Mouse (Mus musculus): ENCODE results near the gene Specc1. TPM values are rescaled to one million over a fixed set of nuclear protein-coding genes. Genes with fewer than 3 reads are reported as not detected.

Specc1 gene
- polyA plus RNA-seq, 1 experiment = 10.2 TPM

- Histone ChIP-seq H3K27me3 (ENCODE audit: control insufficient read depth, insufficient read depth, low read length) (no peaks in the 10 kb centered on the region), H3K4me3 (ENCODE audit: low read depth, low read length) (no peak overlapping the region), H3K27ac (ENCODE audit: insufficient read depth, low read depth, low read length) (no peak overlapping the region), H3K4me1 (ENCODE audit: control insufficient read depth, insufficient read depth, insufficient read length, low read length) (peaks cover 1% of the 10 kb centered on the region), H3K36me3 (ENCODE audit: control insufficient read depth, insufficient read depth, low read length) (no peaks in the 10 kb centered on the region)
- WGBS = 77% methylated on average over 8 of the region's 8 CpGs
- TF ChIP-seq POLR2A (IDR thresholded peaks at IDR 0.05; ENCODE audit: low read depth, low read length) = no peak
- TF ChIP-seq CTCF (IDR thresholded peaks at IDR 0.05; ENCODE audit: extremely low read depth, insufficient read length, insufficient replicate concordance, low read depth, low read length) = no peak
These were observed 122.7 kb downstream of the Specc1 start for GRCm38 (mm10) chr11:62079100-62079857.

DNA sequence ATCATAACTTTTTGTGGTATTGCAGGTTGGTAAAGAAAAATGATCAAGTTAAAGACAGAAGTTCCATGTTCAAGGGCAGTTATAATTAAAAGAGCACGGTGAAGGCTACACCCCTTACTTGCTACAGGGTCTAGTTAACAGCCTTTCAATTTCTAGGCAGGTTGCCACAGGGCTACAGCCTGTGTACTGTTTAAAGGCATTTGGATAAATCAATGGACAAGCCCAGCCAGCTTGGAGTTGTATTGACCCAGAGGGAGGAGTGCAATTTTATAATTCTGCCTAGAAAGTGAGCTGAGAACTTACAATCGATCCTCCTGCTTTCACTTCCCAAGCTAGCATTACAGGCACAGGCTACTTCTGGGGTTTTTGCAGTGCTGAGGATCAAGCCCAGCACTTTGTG lies 123.9 kb downstream of the Specc1 start:
- TF ChIP-seq POLR2A (IDR thresholded peaks at IDR 0.05; ENCODE audit: low read depth, low read length) (no peak), CTCF (IDR thresholded peaks at IDR 0.05; ENCODE audit: extremely low read depth, insufficient read length, insufficient replicate concordance, low read depth, low read length) (no peak)

GRCm38 (mm10) chr11:62086648-62087047 lies 130.1 kb downstream of the Specc1 start:
- no peaks in the 10 kb centered on the region for H3K36me3 ChIP-seq (ENCODE audit: control insufficient read depth, insufficient read depth, low read length)
- 88% methylated on average over 2 of the region's 2 CpGs for WGBS
- H3K4me3 ChIP-seq (ENCODE audit: low read depth, low read length) = no peak overlapping the region
- TF ChIP-seq POLR2A (IDR thresholded peaks at IDR 0.05; ENCODE audit: low read depth, low read length) (no peak), CTCF (IDR thresholded peaks at IDR 0.05; ENCODE audit: extremely low read depth, insufficient read length, insufficient replicate concordance, low read depth, low read length) (no peak)
- H3K27ac ChIP-seq (ENCODE audit: insufficient read depth, low read depth, low read length) = no peak overlapping the region
- no peaks in the 10 kb centered on the region for H3K4me1 ChIP-seq (ENCODE audit: control insufficient read depth, insufficient read depth, insufficient read length, low read length)
- H3K27me3 ChIP-seq (ENCODE audit: control insufficient read depth, insufficient read depth, low read length) = no peaks in the 10 kb centered on the region

More for the DNA sequence above, 123.9 kb downstream of the Specc1 start:
- no peak overlapping the region for H3K27ac ChIP-seq (ENCODE audit: insufficient read depth, low read depth, low read length)
- H3K4me3 ChIP-seq (ENCODE audit: low read depth, low read length) = no peak overlapping the region
- no peaks in the 10 kb centered on the region for H3K36me3 ChIP-seq (ENCODE audit: control insufficient read depth, insufficient read depth, low read length)
- peaks cover 1% of the 10 kb centered on the region for H3K4me1 ChIP-seq (ENCODE audit: control insufficient read depth, insufficient read depth, insufficient read length, low read length)
- WGBS = 24% methylated on average over 2 of the region's 2 CpGs
- no peaks in the 10 kb centered on the region for H3K27me3 ChIP-seq (ENCODE audit: control insufficient read depth, insufficient read depth, low read length)

GRCm38 (mm10) chr11:62087051-62087450 lies 130.5 kb downstream of the Specc1 start:
- Histone ChIP-seq H3K4me1 (ENCODE audit: control insufficient read depth, insufficient read depth, insufficient read length, low read length) (no peaks in the 10 kb centered on the region), H3K27me3 (ENCODE audit: control insufficient read depth, insufficient read depth, low read length) (no peaks in the 10 kb centered on the region), H3K27ac (ENCODE audit: insufficient read depth, low read depth, low read length) (no peak overlapping the region), H3K36me3 (ENCODE audit: control insufficient read depth, insufficient read depth, low read length) (no peaks in the 10 kb centered on the region), H3K4me3 (ENCODE audit: low read depth, low read length) (no peak overlapping the region)
- TF ChIP-seq POLR2A (IDR thresholded peaks at IDR 0.05; ENCODE audit: low read depth, low read length) = no peak
- TF ChIP-seq CTCF (IDR thresholded peaks at IDR 0.05; ENCODE audit: extremely low read depth, insufficient read length, insufficient replicate concordance, low read depth, low read length) = no peak
- WGBS = 77% methylated on average over 1 of the region's 1 CpGs

- Histone ChIP-seq H3K27me3 (ENCODE audit: control insufficient read depth, insufficient read depth, low read length) (no peaks in the 10 kb centered on the region), H3K4me3 (ENCODE audit: low read depth, low read length) (no peak overlapping the region), H3K4me1 (ENCODE audit: control insufficient read depth, insufficient read depth, insufficient read length, low read length) (no peaks in the 10 kb centered on the region), H3K36me3 (ENCODE audit: control insufficient read depth, insufficient read depth, low read length) (no peaks in the 10 kb centered on the region), H3K27ac (ENCODE audit: insufficient read depth, low read depth, low read length) (no peak overlapping the region)
- TF ChIP-seq CTCF (IDR thresholded peaks at IDR 0.05; ENCODE audit: extremely low read depth, insufficient read length, insufficient replicate concordance, low read depth, low read length) = no peak
- no peak for TF ChIP-seq POLR2A (IDR thresholded peaks at IDR 0.05; ENCODE audit: low read depth, low read length)
- 96% methylated on average over 3 of the region's 3 CpGs for WGBS
These were observed 132.1 kb downstream of the Specc1 start for GRCm38 (mm10) chr11:62088651-62089050.

GRCm38 (mm10) chr11:62090321-62090720 lies 133.8 kb downstream of the Specc1 start:
- Histone ChIP-seq H3K4me3 (ENCODE audit: low read depth, low read length) (no peak overlapping the region), H3K4me1 (ENCODE audit: control insufficient read depth, insufficient read depth, insufficient read length, low read length) (no peaks in the 10 kb centered on the region), H3K27ac (ENCODE audit: insufficient read depth, low read depth, low read length) (no peak overlapping the region), H3K27me3 (ENCODE audit: control insufficient read depth, insufficient read depth, low read length) (no peaks in the 10 kb centered on the region), H3K36me3 (ENCODE audit: control insufficient read depth, insufficient read depth, low read length) (no peaks in the 10 kb centered on the region)
- 87% methylated on average over 6 of the region's 6 CpGs for WGBS
- TF ChIP-seq POLR2A (IDR thresholded peaks at IDR 0.05; ENCODE audit: low read depth, low read length) (no peak), CTCF (IDR thresholded peaks at IDR 0.05; ENCODE audit: extremely low read depth, insufficient read length, insufficient replicate concordance, low read depth, low read length) (no peak)

DNA sequence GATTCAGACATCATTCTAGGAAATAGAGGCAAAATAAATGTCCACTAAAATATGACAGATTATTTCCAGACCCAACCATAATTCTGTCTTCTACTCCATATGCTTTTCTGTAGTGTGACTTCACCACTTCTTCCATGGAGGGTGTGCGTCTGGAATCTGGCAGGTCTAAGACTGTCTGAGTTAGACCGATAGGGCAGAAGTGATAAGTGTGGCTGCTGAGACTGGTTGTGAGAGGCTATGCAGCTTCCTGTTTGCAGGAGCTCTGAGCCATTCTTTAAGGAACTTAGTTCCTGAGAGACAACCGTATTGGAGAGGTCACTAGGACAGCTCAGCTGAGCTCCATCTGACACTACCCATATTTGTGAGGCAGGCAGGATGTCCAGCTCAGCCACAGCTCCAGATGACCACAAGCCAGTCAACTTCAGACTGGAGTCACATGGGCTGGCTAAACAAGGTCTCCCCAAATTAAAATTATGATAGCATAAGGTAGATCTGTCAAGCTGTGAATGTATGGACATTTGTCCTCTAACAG lies 146.9 kb downstream of the Specc1 start:
- H3K27me3 ChIP-seq (ENCODE audit: control insufficient read depth, insufficient read depth, low read length) = no peaks in the 10 kb centered on the region
- 19% methylated on average over 3 of the region's 3 CpGs for WGBS
- no peak overlapping the region for H3K4me3 ChIP-seq (ENCODE audit: low read depth, low read length)
- no peak for TF ChIP-seq POLR2A (IDR thresholded peaks at IDR 0.05; ENCODE audit: low read depth, low read length)
- no peak for TF ChIP-seq CTCF (IDR thresholded peaks at IDR 0.05; ENCODE audit: extremely low read depth, insufficient read length, insufficient replicate concordance, low read depth, low read length)
- H3K4me1 ChIP-seq (ENCODE audit: control insufficient read depth, insufficient read depth, insufficient read length, low read length) = peaks cover 20% of the 10 kb centered on the region; the same call in 1 of the 2 replicates
- no peaks in the 10 kb centered on the region for H3K36me3 ChIP-seq (ENCODE audit: control insufficient read depth, insufficient read depth, low read length)
- no peak overlapping the region for H3K27ac ChIP-seq (ENCODE audit: insufficient read depth, low read depth, low read length)
